Mouse (Mus musculus) adrenal gland, postnatal 4 days (tissue): ENCODE measurements around the gene Ccdc187. TPM values are rescaled to one million over a fixed set of nuclear protein-coding genes. Genes with fewer than 3 reads are reported as not detected.

ENCODE experiments used
- DNase-seq, 2 experiments: peaks; one replicate each; pipeline ENCODE4 v3.0.0; 2021 to 2022; ENCODE audit warnings: low spot score in 2 of 2, mixed read lengths in 2 of 2
- long read RNA-seq, 2 experiments: library from polyadenylated mRNA; stranded (forward); transcript quantifications; one replicate each; pipeline ENCODE4 v2.0.0; 2021
- total RNA-seq, 2 experiments: library from RNA; stranded (reverse); gene quantifications; 2 replicates each; pipeline ENCODE4 v1.2.3; 2021

Ccdc187 gene
- total RNA-seq = 1 to 10 TPM; 3.1 TPM
- long read RNA-seq, experiment 1 = 0 reads
- long read RNA-seq, experiment 2 = 0 reads

- DNase-seq = no peak
Measured at GRCm38 (mm10) chr2:26294457-26294856, at the start of gene Ccdc187. Gene Ccdc187, minus strand, starts transcription at chr2:26294557.

- DNase-seq = no peak
Measured at GRCm38 (mm10) chr2:26342609-26343490, 48.5 kb upstream of the Ccdc187 start.

DNA sequence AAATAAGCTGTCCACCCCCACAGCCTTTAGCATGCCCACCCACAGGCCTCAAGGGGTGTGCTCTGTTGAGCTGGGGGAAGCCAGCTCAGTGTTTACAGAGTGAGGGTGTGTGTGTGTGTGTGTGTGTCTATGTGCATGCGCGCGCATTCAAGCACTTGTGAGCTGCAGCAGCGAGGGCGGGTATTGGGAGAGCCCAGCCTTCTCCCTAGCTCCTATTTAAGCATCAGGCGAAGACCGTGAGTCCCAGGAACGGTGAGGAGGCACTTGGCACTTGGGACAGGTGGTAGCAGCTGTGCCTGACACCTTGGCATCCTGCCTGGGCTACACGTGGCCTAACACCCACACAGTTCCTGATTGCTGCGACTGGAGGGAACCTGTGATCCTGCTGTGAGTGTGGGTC, 47.7 kb upstream of the Ccdc187 start:
- DNase-seq = no peak

- no peak for DNase-seq
Measured at GRCm38 (mm10) chr2:26341510-26341981, 47.2 kb upstream of the Ccdc187 start.

- DNase-seq = no peak
Measured at GRCm38 (mm10) chr2:26339204-26339551, 44.8 kb upstream of the Ccdc187 start.

DNA sequence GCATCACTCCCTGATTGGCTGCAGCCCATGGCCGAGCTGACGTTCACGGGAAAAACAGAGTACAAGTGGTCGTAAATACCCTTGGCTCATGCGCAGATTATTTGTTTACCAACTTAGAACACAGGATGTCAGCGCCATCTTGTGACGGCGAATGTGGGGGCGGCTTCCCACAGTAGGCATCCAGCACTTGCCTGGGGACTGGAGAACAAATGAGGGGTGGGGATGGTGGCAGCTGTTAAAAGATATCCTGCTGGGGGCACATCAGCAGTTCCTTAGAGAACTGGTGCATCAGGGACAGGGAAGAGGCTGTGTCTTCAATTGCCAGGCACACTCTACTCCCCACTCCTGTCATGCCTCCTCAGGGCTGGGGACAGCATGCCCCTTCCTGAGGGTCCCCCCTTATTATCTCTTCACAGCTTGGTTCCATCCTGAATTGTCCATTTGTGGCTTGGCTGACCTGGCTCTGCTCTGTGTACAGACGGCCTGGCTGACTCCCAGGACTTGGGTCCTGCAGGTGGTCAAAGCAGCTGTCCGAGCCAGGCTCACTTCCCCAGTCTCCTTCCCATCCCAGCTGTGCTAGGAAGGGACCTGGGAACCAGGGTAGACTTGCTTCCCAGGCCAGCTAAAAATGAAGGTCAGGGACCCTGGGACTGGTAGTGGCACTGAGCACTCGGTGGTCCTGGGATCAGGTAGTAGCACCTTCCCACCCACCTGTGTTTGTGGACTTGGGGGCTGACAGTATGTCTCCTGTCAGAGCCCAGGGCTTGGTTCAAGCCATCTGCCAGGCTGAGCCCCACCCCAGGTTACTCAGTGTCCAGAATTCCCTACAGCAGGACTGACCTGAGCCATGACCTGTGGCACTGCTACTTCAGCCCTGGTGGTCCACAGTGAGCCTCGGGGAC, 44.2 kb upstream of the Ccdc187 start:
- no peak for DNase-seq

GRCm38 (mm10) chr2:26330702-26331101, 36.3 kb upstream of the Ccdc187 start:
- no peak for DNase-seq

DNA sequence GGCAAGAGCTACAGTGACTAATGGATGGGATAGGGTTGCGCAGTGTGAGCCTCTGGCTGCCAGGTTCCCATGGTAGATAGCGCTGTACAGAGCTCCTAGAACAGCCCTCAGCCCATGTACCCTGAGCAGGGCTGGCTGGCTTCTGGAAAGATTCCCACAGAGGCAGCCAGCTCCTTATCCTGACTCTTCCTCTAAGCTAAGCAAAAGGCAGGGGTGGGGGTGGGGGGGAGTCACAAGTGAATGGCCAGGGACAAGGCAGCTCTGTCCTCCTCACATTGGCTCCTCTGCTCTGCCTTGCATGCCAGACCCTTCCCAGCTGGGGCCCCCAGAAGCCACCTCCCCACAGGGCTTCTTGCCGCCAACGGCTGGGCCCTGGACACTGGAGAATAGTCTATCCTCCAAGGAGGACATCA, 35.7 kb upstream of the Ccdc187 start:
- no peak for DNase-seq

DNA sequence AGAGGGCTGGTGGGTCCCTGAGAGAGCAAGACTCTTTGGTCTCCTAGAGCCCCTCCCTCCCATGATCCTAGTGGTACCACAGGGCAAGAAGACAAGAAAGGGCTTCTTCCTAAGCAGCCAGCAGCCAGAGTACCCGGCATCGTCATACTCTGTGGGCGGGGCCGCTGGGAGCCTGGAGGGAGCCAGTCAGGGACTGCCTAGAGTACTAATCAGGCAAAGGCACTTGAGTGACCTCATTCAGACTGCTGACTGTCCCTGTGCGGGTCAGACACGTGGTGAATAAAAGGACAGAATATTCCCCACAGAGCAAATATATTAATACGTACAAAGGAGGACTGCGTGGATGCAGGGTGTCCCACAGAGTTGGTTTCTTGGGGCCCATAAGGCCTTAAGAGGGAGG, 35.0 kb upstream of the Ccdc187 start:
- no peak for DNase-seq

DNA sequence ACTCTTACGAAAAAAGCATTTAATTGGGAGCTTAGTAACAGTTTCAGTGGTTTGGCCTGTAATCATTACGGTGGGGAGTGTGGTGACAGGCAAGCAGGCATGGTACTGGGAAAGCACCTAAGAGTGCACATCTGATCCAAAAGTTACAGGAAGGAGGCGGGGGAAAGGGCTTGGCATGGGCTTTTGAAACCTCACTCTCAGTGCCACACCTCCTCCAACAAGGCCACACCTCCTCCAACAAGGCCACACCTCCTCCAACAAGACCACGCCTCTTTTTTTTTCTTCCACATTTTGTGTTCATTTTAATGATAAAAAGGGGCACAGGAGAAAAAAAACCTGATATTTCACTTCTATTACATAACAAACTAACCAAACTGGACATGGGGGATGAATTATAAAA, 33.5 kb upstream of the Ccdc187 start:
- no peak for DNase-seq

GRCm38 (mm10) chr2:26325386-26326181, 31.2 kb upstream of the Ccdc187 start:
- DNase-seq = peak in 1 of 2 experiments; percentile 49

GRCm38 (mm10) chr2:26324917-26325316, 30.6 kb upstream of the Ccdc187 start:
- DNase-seq = no peak

- DNase-seq = no peak
Measured at GRCm38 (mm10) chr2:26323589-26324325, 29.4 kb upstream of the Ccdc187 start.

- no peak for DNase-seq
Measured at GRCm38 (mm10) chr2:26320245-26321185, 26.2 kb upstream of the Ccdc187 start.

- DNase-seq = no peak
Measured at GRCm38 (mm10) chr2:26319519-26320244, 25.3 kb upstream of the Ccdc187 start.

DNA sequence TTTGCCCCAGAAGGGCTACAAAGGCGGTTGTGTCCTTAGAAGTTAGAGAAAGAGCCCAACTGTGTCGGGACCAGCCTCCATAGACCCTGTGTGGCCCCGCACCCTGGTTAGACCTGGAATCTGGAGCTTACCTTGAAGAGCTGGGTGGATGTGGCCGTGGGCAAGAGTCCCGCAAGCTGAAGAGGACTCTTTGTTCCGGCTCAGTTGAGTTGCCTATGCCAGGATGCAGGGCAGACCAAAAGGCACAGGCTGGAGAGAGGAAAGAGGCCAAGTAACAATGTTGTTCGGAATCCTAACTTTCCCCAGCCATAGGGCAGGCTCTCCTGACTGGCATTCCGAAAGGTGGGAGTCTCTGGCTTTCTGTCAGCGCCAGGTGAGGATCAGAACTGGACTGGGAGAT, 24.8 kb upstream of the Ccdc187 start:
- DNase-seq = no peak

GRCm38 (mm10) chr2:26317991-26318672, 23.8 kb upstream of the Ccdc187 start:
- DNase-seq = no peak

- DNase-seq = no peak
Measured at GRCm38 (mm10) chr2:26317371-26317770, 23.0 kb upstream of the Ccdc187 start.
